Mouse (Mus musculus) spleen, adult 18-20 months (tissue): ENCODE measurements around the gene Polr2h.
A peak's percentile ranks its signal among the peaks of the same experiment; 100 is the strongest.

ENCODE experiments used
- DNase-seq, 2 experiments: peaks; one replicate each; pipeline ENCODE4 v3.0.0; 2022; ENCODE audit warnings: mixed read lengths in 2 of 2

The Polr2h gene

GRCm38 (mm10) chr16:20701729-20702521, 15.5 kb upstream of the Polr2h start:
- DNase-seq = no peak

- DNase-seq = peak in 1 of 2 experiments; percentile 38
These were observed 15.0 kb upstream of the Polr2h start for GRCm38 (mm10) chr16:20702522-20702893.

GRCm38 (mm10) chr16:20703071-20703470, 14.4 kb upstream of the Polr2h start:
- no peak for DNase-seq

- DNase-seq = no peak
These were observed 13.6 kb upstream of the Polr2h start for GRCm38 (mm10) chr16:20703699-20704400.

- no peak for DNase-seq
These were observed 11.7 kb upstream of the Polr2h start for GRCm38 (mm10) chr16:20705786-20706185.

- DNase-seq = no peak
These were observed 10.9 kb upstream of the Polr2h start for GRCm38 (mm10) chr16:20706407-20707055.

GRCm38 (mm10) chr16:20708220-20708938, 9.1 kb upstream of the Polr2h start:
- no peak for DNase-seq

- peak in 1 of 2 experiments; percentile 61 for DNase-seq
These were observed 8.3 kb upstream of the Polr2h start for GRCm38 (mm10) chr16:20708939-20709734.

- DNase-seq = no peak
These were observed 7.1 kb upstream of the Polr2h start for GRCm38 (mm10) chr16:20710370-20710769.

- DNase-seq = no peak
These were observed 6.7 kb upstream of the Polr2h start for GRCm38 (mm10) chr16:20710810-20711209.

- DNase-seq = no peak
These were observed 5.3 kb upstream of the Polr2h start for GRCm38 (mm10) chr16:20712190-20712589.

- DNase-seq = no peak
These were observed 4.6 kb upstream of the Polr2h start for GRCm38 (mm10) chr16:20712889-20713288.

GRCm38 (mm10) chr16:20714307-20715080, 3.0 kb upstream of the Polr2h start:
- no peak for DNase-seq

- no peak for DNase-seq
These were observed 2.3 kb upstream of the Polr2h start for GRCm38 (mm10) chr16:20715161-20715560.

- no peak for DNase-seq
These were observed 1.9 kb upstream of the Polr2h start for GRCm38 (mm10) chr16:20715566-20715965.

GRCm38 (mm10) chr16:20715976-20716840, 1.3 kb upstream of the Polr2h start:
- peak; percentile 44 to 73 for DNase-seq

- DNase-seq = peak in 1 of 2 experiments; percentile 22
These were observed 654 bp upstream of the Polr2h start for GRCm38 (mm10) chr16:20716841-20717180.

GRCm38 (mm10) chr16:20717978-20718670, 659 bp downstream of the Polr2h start:
- DNase-seq = no peak

GRCm38 (mm10) chr16:20721808-20722207, 4.3 kb downstream of the Polr2h start:
- no peak for DNase-seq

- DNase-seq = no peak
These were observed 5.3 kb downstream of the Polr2h start for GRCm38 (mm10) chr16:20722736-20723135.
